Mouse (Mus musculus): Measurements from ENCODE around the gene Eppin.

DNA sequence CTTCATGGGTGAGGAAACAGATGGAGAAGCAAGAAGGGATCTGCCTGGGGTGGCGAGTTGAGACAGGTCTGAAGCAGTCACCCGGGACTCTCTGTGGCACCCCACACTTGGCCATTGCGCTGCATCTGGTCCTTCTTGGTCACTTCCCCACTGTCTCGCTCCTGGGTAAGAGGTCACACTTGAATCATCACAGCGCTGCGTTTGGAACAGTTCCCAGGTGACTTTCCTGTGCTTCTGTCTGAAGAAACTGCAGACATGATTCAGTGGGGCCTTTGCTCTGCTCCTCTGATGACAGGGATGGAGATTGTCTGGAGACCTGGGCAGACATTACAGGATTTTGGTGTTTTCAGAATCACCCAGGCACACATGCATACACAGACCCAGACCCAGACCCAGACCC lies 15.4 kb upstream of the Eppin start:
- no peak for TF ChIP-seq EP300 (IDR thresholded peaks at IDR 0.05; ENCODE audit: insufficient read depth, low read depth, low read length)
- no peak for TF ChIP-seq POLR2A (IDR thresholded peaks at IDR 0.05; ENCODE audit: insufficient read depth, low read length)
- no peak for TF ChIP-seq CTCF (IDR thresholded peaks at IDR 0.05; ENCODE audit: low read depth, low read length)
